Mouse (Mus musculus): ENCODE measurements around the gene Vmn2r108. TPM values are rescaled to one million over a fixed set of nuclear protein-coding genes. Genes with fewer than 3 reads are reported as not detected.

The Vmn2r108 gene
- not detected in 2 replicates for polyA plus RNA-seq (2012; ENCODE audit: low replicate concordance)

DNA sequence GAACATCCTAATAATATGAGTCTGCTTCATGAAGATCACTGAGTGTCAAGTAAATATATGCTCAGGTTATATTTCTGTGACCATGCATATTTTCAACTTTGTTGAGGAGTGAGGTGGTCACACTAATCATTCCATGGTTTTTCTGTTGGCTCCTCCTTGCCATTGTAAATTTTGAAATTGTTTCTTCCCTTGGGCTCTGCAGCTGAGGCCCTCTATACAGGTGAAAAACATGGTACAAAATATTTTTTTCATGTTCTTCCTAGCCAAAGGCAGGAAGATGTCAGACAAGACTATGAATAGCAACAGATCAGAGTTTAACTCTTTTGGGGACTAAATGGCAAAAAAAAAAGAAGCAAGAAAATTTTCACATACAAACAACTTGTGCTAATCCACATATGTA, at the start of gene Vmn2r108:
Gene Vmn2r108 (minus strand): TSS at position 101 of the 400 bp plus-strand sequence.

DNA sequence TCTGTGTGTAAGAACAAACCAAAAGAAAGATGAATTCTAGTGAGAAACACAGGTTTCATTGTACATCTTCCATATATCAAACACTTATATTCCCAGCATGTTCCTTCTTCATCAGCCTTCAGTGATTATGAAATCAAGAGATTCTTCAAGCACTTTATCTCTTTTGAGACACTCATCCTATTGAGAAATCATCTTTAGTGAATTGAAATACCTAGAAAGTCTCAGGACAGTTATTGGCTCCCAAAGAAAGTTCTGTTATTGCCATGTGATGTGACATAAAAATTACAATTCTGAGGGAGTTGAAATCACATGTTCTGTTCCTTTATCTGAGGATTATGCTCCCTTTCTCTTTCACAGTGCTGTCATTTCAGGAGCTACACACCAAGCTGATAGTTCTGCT, 16.7 kb upstream of the Vmn2r108 start, which contains the start of gene Vmn1r225:
Gene Vmn1r225 (plus strand): TSS at position 301 of the 400 bp plus-strand sequence.

DNA sequence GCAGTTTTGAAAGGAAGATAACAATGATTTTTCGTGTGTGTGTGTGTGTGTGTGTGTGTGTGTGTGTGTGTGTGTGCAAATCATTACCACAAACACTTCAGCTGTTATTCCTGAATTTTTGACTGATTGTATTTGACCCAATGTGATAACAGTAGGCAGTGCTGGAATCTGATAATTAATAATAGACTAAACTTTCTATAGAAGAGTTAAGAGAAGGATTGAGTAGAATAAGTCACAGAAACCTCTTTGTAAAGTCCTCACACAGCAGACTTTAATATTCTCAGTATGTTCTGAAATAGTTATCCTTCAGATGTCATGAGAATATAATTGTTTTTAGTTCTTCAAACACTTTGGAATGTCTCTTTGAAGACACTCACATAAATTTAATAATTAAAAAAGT, 67.3 kb downstream of the Vmn2r108 start, which contains the start of gene Vmn1r224:
Gene Vmn1r224 (plus strand): TSS at position 301 of the 400 bp plus-strand sequence.

Other genes with a start within 250 kb of the Vmn2r108 start
- gene Vmn2r105, start 246.3 kb downstream of the Vmn2r108 start, polyA plus RNA-seq (2012; ENCODE audit: low replicate concordance) = 0.07 TPM in 1 of 2 replicates, not detected in the other
- gene Vmn2r106, start 195.8 kb downstream of the Vmn2r108 start, polyA plus RNA-seq (2012; ENCODE audit: low replicate concordance) = not detected in 2 replicates
- gene Vmn2r107, start 136.1 kb downstream of the Vmn2r108 start, polyA plus RNA-seq (2012; ENCODE audit: low replicate concordance) = 0.01 TPM in 1 of 2 replicates, not detected in the other
- not detected in 2 replicates for gene Vmn1r224, start 67.2 kb downstream of the Vmn2r108 start, polyA plus RNA-seq (2012; ENCODE audit: low replicate concordance)
- gene Vmn1r225, start 16.8 kb upstream of the Vmn2r108 start, polyA plus RNA-seq (2012; ENCODE audit: low replicate concordance) = not detected in 2 replicates
- gene Vmn2r109, start 83.4 kb upstream of the Vmn2r108 start, polyA plus RNA-seq (2012; ENCODE audit: low replicate concordance) = not detected in 2 replicates
- gene Vmn2r110, start 115.1 kb upstream of the Vmn2r108 start, polyA plus RNA-seq (2012; ENCODE audit: low replicate concordance) = 0.01 TPM in 1 of 2 replicates, not detected in the other
- not detected in 2 replicates for gene Fpr-rs3, start 143.5 kb upstream of the Vmn2r108 start, polyA plus RNA-seq (2012; ENCODE audit: low replicate concordance)
- gene Vmn1r226, start 201.5 kb upstream of the Vmn2r108 start, polyA plus RNA-seq (2012; ENCODE audit: low replicate concordance) = not detected in 2 replicates
- gene Vmn1r227, start 248.5 kb upstream of the Vmn2r108 start, polyA plus RNA-seq (2012; ENCODE audit: low replicate concordance) = not detected in 2 replicates

All from hematopoietic multipotent progenitor cell, adult 10-12 weeks (in vitro differentiated cells).